Mouse (Mus musculus) ES-E14 (cell line): ENCODE measurements at regions not wholly inside any gene's neighbourhood (a gene's known extent, or its start where the extent isn't known, plus 50 kb on each side); places are given as distances from the start of the nearest gene placed in this dataset.

Experiments used
- DNase-seq: peaks from one replicate; pipeline ENCODE4 v3.0.0-alpha.2; 2013; ENCODE audit warnings: low read depth, low spot score
- H3K27ac ChIP-seq: 2 replicates; pipeline ENCODE4 v1.5.1; 2012; ENCODE audit warnings: low read depth, mild to moderate bottlenecking, low read length, moderate library complexity, mixed read lengths; ENCODE audit not compliant: poor library complexity, insufficient read depth, severe bottlenecking
- H3K36me3 ChIP-seq: 2 replicates; pipeline ENCODE4 v1.6.1; 2012; ENCODE audit warnings: mild to moderate bottlenecking, low read length, moderate library complexity, mixed read lengths; ENCODE audit not compliant: control insufficient read depth, poor library complexity, insufficient read depth, severe bottlenecking
- H3K4me1 ChIP-seq, 2 experiments: fragments of 150-350 bp in 1 of 2; sonication (generic) in 1 of 2; 2 replicates each; pipeline ENCODE4 v1.6.1; 2012; ENCODE audit warnings: low read length in 2 of 2, mild to moderate bottlenecking in 1 of 2, mixed read lengths in 1 of 2; ENCODE audit not compliant: control insufficient read depth in 2 of 2, insufficient read depth in 2 of 2, poor library complexity in 1 of 2
- H3K4me3 ChIP-seq, 2 experiments: fragments of 150-350 bp in 1 of 2; sonication (generic) in 1 of 2; 2 replicates each; pipeline ENCODE4 v1.5.1; 2012; ENCODE audit warnings: low read length in 2 of 2, low read depth in 1 of 2, mild to moderate bottlenecking in 1 of 2, mixed read lengths in 1 of 2; ENCODE audit not compliant: insufficient read depth in 1 of 2, poor library complexity in 1 of 2, severe bottlenecking in 1 of 2
- H3K9ac ChIP-seq: 2 replicates; pipeline ENCODE4 v1.6.1; 2012; ENCODE audit warnings: low read depth, mild to moderate bottlenecking, low read length, mixed read lengths; ENCODE audit not compliant: poor library complexity, insufficient read depth, severe bottlenecking
- H3K9me3 ChIP-seq: fragments of 150-350 bp; sonication (generic); 2 replicates; pipeline ENCODE4 v1.6.1; 2012; ENCODE audit warnings: low read depth, mild to moderate bottlenecking, low read length; ENCODE audit not compliant: control insufficient read depth, insufficient read depth
- CHD2 ChIP-seq: IDR thresholded peaks from 2 replicates; pipeline ENCODE4 v1.6.1; 2014; ENCODE audit warnings: mild to moderate bottlenecking, low read depth, low read length, inconsistent platforms
- HCFC1 ChIP-seq: IDR thresholded peaks from 2 replicates; pipeline ENCODE4 v1.6.1; 2012; ENCODE audit warnings: low read length, inconsistent platforms, borderline replicate concordance; ENCODE audit not compliant: insufficient read depth
- MAFK ChIP-seq: IDR thresholded peaks from 2 replicates; pipeline ENCODE4 v1.6.1; 2014; ENCODE audit warnings: mild to moderate bottlenecking, low read depth, low read length, inconsistent platforms; ENCODE audit not compliant: insufficient read depth
- ZC3H11A ChIP-seq: IDR thresholded peaks from 2 replicates; pipeline ENCODE4 v1.6.1; 2012; ENCODE audit warnings: low read depth, mild to moderate bottlenecking, inconsistent platforms, low read length, borderline replicate concordance
- ZNF384 ChIP-seq: IDR thresholded peaks from 2 replicates; pipeline ENCODE4 v1.6.1; 2012; ENCODE audit warnings: low read depth, low read length, inconsistent platforms
- in situ Hi-C, 2 experiments: fragments of 600-800 bp; cut with MboI; formaldehyde crosslinking; loops; one replicate each; pipeline ENCODE4 v1.15.1; 2025; ENCODE audit warnings: low sequenced_read_pairs in 2 of 2, inconsistent platforms in 1 of 2; ENCODE audit not compliant: unreplicated experiment in 2 of 2

DNA sequence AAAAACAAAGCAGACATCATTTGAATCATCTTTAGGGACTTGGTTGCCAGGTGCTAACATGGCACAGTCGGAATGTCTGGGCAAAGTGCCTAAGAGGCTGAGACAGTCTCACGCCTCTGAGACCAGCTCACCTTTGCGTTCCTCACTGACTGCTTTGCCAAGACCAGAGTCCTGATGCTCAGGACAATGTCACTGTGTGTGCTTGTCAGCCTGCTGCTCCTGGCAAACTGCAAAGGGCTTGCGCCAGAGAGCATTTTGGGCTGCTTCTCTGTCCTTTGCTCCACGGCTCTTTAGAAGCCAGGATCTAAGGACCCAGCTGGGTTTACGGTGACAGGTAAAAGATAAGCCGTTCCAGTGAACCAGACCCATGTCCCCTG is 107.5 kb upstream of the Gcfc2 start:
- Histone ChIP-seq H3K9ac (no peak overlapping the region), H3K9me3 (no peaks in the 10 kb centered on the region), H3K4me3 (no peak overlapping the region), H3K36me3 (no peaks in the 10 kb centered on the region), H3K27ac (no peak overlapping the region), H3K4me1 (no peaks in the 10 kb centered on the region)
- TF ChIP-seq ZNF384 (no peak), HCFC1 (no peak), ZC3H11A (no peak), CHD2 (no peak), MAFK (no peak)
- DNase-seq = no peak
- in situ Hi-C loops = no loop called here

DNA sequence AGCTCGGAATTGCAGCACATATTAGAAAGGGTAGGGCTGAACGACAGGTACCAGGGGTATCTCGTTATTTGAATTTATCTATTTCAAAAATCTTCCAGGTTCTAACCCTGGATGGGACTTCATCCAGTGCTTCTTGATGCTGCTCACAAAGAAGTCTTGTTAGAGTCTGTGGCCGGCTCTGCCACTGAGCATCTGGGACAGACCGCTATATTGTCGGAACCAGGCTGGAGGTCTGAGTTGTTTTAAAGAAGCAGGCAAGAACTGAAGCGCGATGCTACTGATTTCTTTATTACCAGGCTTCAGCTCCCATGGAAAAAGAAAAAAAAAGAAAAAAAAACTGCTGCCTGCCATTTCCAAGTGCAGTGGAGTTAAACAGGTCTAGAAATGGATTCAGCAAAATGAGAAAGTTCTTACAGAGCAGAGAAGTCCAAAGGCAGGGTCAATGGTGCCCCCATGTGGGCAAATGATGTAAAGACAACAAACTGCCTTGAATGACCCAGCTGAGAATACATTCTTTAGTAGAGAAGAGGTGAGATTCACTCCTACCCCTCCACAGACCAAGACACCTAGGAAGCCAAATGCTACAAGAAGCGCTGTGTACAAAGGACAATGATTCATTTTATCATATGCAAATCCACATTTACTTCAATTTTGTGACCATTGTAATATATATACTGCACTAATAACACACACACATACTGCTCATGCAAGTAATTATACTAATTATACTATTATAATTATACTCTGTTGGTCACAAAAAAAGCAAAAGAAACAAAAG is 106.2 kb upstream of the Gcfc2 start:
- DNase-seq = peak; percentile 51
- no peaks in the 10 kb centered on the region for H3K9me3 ChIP-seq
- in situ Hi-C loops = no loop called here
- no peaks in the 10 kb centered on the region for H3K4me1 ChIP-seq
- H3K9ac ChIP-seq = no peak overlapping the region
- no peak overlapping the region for H3K4me3 ChIP-seq
- no peak overlapping the region for H3K27ac ChIP-seq
- TF ChIP-seq HCFC1 = no peak
- no peak for TF ChIP-seq MAFK
- TF ChIP-seq ZNF384 = no peak
- peak; percentile 74; the same call in 1 of the 2 replicates for TF ChIP-seq ZC3H11A
- no peak for TF ChIP-seq CHD2
- H3K36me3 ChIP-seq = no peaks in the 10 kb centered on the region

DNA sequence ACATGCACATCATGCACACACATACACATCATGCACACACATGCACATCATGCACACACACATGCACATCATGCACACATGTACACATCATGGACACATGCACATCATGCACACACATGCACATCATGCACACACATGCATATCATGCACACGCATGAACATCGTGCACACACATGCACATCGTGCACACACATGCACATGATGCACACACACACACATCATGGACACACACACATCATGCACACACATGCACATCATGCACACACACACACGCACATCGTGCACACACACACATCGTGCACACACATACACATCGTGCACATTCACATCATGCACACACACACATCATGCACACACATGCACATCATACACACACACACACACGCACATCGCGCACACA is 104.9 kb upstream of the Gcfc2 start:
- H3K9ac ChIP-seq = no peak overlapping the region
- no peak overlapping the region for H3K27ac ChIP-seq
- TF ChIP-seq HCFC1 (no peak), MAFK (no peak), ZC3H11A (no peak), CHD2 (no peak), ZNF384 (no peak)
- in situ Hi-C loops = no loop called here
- no peak overlapping the region for H3K4me3 ChIP-seq
- H3K4me1 ChIP-seq = no peaks in the 10 kb centered on the region
- H3K9me3 ChIP-seq = no peaks in the 10 kb centered on the region
- no peaks in the 10 kb centered on the region for H3K36me3 ChIP-seq
- no peak for DNase-seq

DNA sequence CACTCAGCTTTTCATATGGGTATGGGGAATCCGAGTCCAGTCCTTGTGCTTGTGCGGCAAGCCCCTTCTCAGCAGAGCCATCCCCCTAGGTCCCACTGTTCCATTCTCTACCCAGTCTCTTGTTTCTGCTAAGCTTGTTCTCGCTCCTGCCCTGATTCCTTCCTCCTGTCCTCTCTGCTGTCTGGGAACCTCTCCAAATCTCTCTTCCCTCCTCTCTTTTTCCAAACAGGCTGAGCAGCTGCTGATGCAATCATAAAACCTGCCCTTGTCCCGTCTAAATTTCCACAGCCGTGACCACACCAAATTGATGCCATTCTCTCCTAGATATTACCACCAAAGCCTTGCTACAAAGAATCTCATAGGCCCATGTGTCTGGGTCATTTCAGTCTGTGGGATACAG is 103.4 kb upstream of the Gcfc2 start:
- H3K4me3 ChIP-seq = no peak overlapping the region
- no peak overlapping the region for H3K9ac ChIP-seq
- DNase-seq = no peak
- no peak overlapping the region for H3K27ac ChIP-seq
- no peak for TF ChIP-seq ZC3H11A
- TF ChIP-seq MAFK = no peak
- no peak for TF ChIP-seq ZNF384
- no peak for TF ChIP-seq CHD2
- no peak for TF ChIP-seq HCFC1
- no peaks in the 10 kb centered on the region for H3K4me1 ChIP-seq
- in situ Hi-C loops = no loop called here
- no peaks in the 10 kb centered on the region for H3K36me3 ChIP-seq
- H3K9me3 ChIP-seq = no peaks in the 10 kb centered on the region
